Mouse (Mus musculus) hindbrain, embryonic 15.5 days (tissue): Measurements from ENCODE around the gene Rpusd4. TPM values are rescaled to one million over a fixed set of nuclear protein-coding genes. Genes with fewer than 3 reads are reported as not detected.

Source experiments
- ATAC-seq: fragments of 200-750 bp; cut with Nextera tagmentation; 2 replicates; pipeline ENCODE4 v1.8.0; 2017; ENCODE audit warnings: low read depth, moderate number of reproducible peaks, moderate TSS enrichment; ENCODE audit not compliant: low FRiP score
- H3K27ac ChIP-seq: fragments of 300-500 bp; sonication (generic); replicated peaks from 2 replicates; pipeline ENCODE4 v1.5.1; 2015; ENCODE audit warnings: mild to moderate bottlenecking, inconsistent platforms
- H3K27me3 ChIP-seq: fragments of 300-500 bp; sonication (generic); 2 replicates; pipeline ENCODE4 v1.6.1; 2015; ENCODE audit warnings: control low read depth, inconsistent platforms
- H3K36me3 ChIP-seq: fragments of 300-500 bp; sonication (generic); 2 replicates; pipeline ENCODE4 v1.6.1; 2015; ENCODE audit warnings: control low read depth, inconsistent platforms
- H3K4me1 ChIP-seq: fragments of 300-500 bp; sonication (generic); replicated peaks from 2 replicates; pipeline ENCODE4 v1.6.1; 2015; ENCODE audit warnings: control low read depth, inconsistent platforms
- H3K4me2 ChIP-seq: fragments of 300-500 bp; sonication (generic); 2 replicates; pipeline ENCODE4 v1.6.1; 2015; ENCODE audit warnings: moderate library complexity, mild to moderate bottlenecking, inconsistent platforms
- H3K4me3 ChIP-seq: fragments of 300-500 bp; sonication (generic); 2 replicates; pipeline ENCODE4 v1.5.1; 2015; ENCODE audit warnings: mild to moderate bottlenecking, inconsistent platforms
- H3K9ac ChIP-seq: fragments of 300-500 bp; sonication (generic); 2 replicates; pipeline ENCODE4 v1.6.1; 2015; ENCODE audit warnings: inconsistent platforms
- H3K9me3 ChIP-seq: fragments of 300-500 bp; sonication (generic); 2 replicates; pipeline ENCODE4 v1.6.1; 2016; ENCODE audit warnings: control low read depth, inconsistent platforms
- WGBS: fragments of 180-500 bp; shearing (Covaris S2); methylation state at CpG from one replicate; pipeline ENCODE4 v1.1.7; 2015; 5-methylcytosine and 5-hydroxymethylcytosine counted together
- polyA plus RNA-seq: library from polyadenylated mRNA; unstranded; fragments of >200 nt; fragmentation: Nextera tagmentation; extraction: Ambion mirVana; gene quantifications from 2 replicates; pipeline ENCODE4 v1.2.1, GENCODE M21; 2015

Gene Rpusd4
- polyA plus RNA-seq, 1 experiment from 2014 or later = 18.0 TPM

GRCm38 (mm10) chr9:35263431-35263830, 4.2 kb upstream of the Rpusd4 start:
- Histone ChIP-seq H3K36me3 (no peaks in the 10 kb centered on the region), H3K4me1 (peaks cover 14% of the 10 kb centered on the region), H3K27me3 (no peaks in the 10 kb centered on the region), H3K9me3 (no peaks in the 10 kb centered on the region), H3K4me3 (no peak overlapping the region), H3K4me2 (no peak overlapping the region), H3K27ac (no peak overlapping the region), H3K9ac (no peak overlapping the region)
- WGBS = 94% methylated on average over 2 of the region's 2 CpGs
- no peak for ATAC-seq

DNA sequence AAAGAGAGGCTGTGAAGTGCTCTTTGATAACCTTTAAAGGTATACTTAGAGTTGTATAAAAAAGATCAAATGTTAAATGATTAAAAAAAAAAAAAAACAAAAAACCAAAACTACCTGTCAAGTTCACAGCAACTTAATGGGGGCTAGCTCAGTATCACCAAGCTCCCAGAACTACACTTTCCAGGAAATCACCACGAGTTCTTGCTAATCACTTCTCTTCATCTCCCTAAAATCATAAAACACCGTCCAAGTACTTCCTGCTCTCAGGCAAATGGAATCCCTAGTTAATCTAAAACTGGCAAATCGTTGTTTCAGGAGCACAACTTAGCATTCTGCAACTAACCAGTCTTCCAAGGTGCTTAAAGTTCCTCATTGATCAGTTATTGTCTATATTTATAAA, 3.2 kb upstream of the Rpusd4 start:
- Histone ChIP-seq H3K9me3 (no peaks in the 10 kb centered on the region), H3K9ac (no peak overlapping the region), H3K27ac (no peak overlapping the region), H3K4me1 (peaks cover 21% of the 10 kb centered on the region), H3K4me3 (no peak overlapping the region), H3K4me2 (no peak overlapping the region), H3K36me3 (no peaks in the 10 kb centered on the region), H3K27me3 (no peaks in the 10 kb centered on the region)
- 83% methylated on average over 3 of the region's 3 CpGs for WGBS
- ATAC-seq = no peak

DNA sequence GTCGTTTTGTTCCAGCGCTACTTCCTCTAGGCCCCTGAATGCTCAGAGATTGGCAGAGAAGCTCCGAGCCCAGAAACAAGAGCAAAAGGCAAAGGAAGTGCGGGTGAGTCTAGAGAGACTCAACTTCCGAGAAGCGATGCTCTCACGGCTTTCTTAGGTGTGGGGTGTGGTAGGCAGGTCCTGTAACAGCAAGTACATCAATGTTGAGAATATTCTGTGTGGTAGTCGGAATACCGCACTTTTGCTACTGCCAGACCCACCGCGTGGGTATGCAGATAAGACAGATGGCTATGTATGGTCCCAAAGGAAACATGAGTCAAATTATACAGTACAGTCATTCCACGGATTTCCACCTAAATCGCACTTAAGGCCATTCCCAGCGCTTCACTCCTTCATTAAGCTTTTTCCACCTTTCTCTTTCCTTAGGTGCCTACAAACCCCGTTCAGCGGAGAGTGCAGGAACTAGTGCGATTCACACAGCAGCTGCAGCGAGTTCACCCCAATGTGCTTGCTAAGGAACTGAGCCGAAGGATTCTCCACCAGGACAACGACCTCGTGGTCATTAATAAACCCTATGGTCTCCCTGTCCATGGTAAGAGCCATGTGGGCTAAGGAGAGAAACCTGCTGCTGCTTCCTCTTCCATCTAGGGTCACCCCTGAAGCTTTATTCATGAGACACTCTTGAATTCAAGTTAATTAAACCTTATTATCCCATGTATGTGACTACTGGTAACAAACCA, 481 bp downstream of the Rpusd4 start:
- WGBS = 1% methylated on average over 21 of the region's 21 CpGs

DNA sequence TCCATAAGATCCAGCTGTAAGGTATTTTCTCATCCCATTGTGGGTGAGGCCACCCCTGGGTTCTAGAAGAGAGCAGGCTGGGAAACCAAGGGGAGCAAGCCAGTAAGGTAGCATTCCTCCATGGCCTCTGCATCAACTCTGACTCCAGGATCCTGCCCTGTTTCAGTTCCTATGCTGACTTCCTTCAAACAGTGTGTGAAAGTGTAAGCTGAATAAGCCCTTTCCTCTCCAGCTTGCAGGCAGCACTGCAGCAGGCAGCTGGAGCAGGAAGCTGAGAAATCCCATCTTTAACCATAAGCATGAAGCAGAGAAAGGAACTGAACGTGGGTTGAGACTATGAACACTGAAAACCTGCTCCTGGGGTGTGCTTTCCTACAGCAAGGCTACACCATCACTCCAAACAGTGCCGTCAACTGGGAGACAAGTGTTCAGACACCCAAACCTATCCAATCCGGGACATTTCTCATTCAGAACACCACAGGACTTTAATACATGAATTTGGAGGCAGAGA, 10.2 kb downstream of the Rpusd4 start:
- no peaks in the 10 kb centered on the region for H3K9me3 ChIP-seq
- peaks cover 25% of the 10 kb centered on the region for H3K36me3 ChIP-seq
- no peak overlapping the region for H3K4me3 ChIP-seq
- H3K27me3 ChIP-seq = no peaks in the 10 kb centered on the region
- H3K9ac ChIP-seq = no peak overlapping the region
- H3K27ac ChIP-seq = no peak overlapping the region
- 87% methylated on average over 3 of the region's 3 CpGs for WGBS
- ATAC-seq = no peak
- no peak overlapping the region for H3K4me2 ChIP-seq
- H3K4me1 ChIP-seq = no peaks in the 10 kb centered on the region

More for the DNA sequence above, 481 bp downstream of the Rpusd4 start:
- H3K9me3 ChIP-seq = no peaks in the 10 kb centered on the region
- peak; percentile 65 for ATAC-seq
- H3K36me3 ChIP-seq = peaks cover 8% of the 10 kb centered on the region
- H3K4me1 ChIP-seq = peaks cover 22% of the 10 kb centered on the region
- peak overlapping the region; percentile 94 for H3K4me3 ChIP-seq
- H3K27me3 ChIP-seq = no peaks in the 10 kb centered on the region
- peak overlapping the region; percentile 67 for H3K9ac ChIP-seq
- H3K27ac ChIP-seq = peak overlapping the region; percentile 79
- H3K4me2 ChIP-seq = peak overlapping the region; percentile 66

DNA sequence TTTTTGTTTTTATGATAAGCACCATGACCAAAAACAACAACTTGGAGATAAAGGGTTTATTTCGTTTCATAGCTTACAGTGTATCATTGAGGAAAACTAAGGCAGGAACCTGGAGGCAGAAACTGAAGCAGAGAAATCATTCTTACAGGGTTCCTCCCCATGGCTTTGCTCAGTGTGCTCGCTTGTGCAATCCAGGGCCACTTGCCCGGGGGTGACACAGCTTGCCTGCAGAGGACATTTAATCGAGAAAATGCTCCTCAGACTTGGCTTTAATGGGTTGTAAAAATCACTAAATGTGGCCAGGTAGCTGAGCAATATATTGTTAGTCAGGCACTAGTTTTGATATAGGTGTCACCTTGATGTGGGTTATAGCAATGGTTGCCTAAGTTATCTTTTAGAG, 10.8 kb downstream of the Rpusd4 start:
- WGBS = 94% methylated on average over 4 of the region's 4 CpGs
- Histone ChIP-seq H3K4me2 (no peak overlapping the region), H3K9ac (no peak overlapping the region), H3K36me3 (peaks cover 20% of the 10 kb centered on the region), H3K27me3 (peaks cover 4% of the 10 kb centered on the region), H3K27ac (no peak overlapping the region), H3K4me3 (no peak overlapping the region), H3K4me1 (no peaks in the 10 kb centered on the region), H3K9me3 (no peaks in the 10 kb centered on the region)
- ATAC-seq = no peak

DNA sequence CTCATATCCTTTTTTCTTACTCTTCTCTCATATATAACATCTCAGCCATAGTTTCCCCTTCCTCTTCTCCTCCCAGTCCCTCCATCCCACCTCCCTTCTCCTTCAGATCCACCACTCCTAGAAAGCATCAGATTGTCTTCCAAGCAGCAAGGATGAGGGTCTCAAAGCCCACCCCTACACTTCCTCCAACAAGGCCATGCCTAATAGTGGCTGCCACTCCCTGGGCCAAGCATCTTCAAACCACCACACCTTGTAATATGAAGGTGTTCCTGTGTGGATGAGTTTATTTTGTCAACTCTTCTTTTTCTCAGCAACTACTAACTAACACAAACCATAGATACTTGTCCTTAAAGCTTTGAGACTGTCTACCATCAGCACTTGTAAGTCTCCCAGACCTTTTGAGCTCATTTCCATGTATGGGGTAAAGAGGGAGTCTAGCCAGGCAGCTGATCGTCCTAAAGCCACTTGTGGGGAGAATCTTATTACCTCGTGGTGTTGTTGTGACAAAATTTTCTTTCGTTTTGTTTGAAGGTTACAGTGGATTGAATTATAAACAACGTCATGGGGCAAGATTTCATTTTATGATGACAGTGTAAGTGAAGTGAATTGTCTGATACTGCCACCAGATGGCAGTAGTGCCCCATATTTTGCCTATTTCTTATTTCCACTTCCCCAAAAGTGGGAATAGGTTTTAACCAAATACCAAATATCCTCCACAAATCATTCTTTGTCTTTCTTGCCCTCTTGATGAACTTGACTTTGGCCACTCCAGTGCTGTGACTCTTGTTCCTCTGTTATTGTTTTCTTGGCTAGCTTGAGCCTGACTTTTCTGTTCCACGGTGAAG, 14.6 kb downstream of the Rpusd4 start:
- no peak overlapping the region for H3K4me2 ChIP-seq
- WGBS = 12% methylated on average over 5 of the region's 5 CpGs
- H3K27me3 ChIP-seq = peaks cover 28% of the 10 kb centered on the region
- ATAC-seq = peak; percentile 36; the same call in 1 of the 2 replicates
- H3K9ac ChIP-seq = no peak overlapping the region
- peaks cover 9% of the 10 kb centered on the region; the same call in 1 of the 2 replicates for H3K36me3 ChIP-seq
- H3K9me3 ChIP-seq = no peaks in the 10 kb centered on the region
- no peaks in the 10 kb centered on the region for H3K4me1 ChIP-seq
- no peak overlapping the region for H3K27ac ChIP-seq
- no peak overlapping the region for H3K4me3 ChIP-seq

DNA sequence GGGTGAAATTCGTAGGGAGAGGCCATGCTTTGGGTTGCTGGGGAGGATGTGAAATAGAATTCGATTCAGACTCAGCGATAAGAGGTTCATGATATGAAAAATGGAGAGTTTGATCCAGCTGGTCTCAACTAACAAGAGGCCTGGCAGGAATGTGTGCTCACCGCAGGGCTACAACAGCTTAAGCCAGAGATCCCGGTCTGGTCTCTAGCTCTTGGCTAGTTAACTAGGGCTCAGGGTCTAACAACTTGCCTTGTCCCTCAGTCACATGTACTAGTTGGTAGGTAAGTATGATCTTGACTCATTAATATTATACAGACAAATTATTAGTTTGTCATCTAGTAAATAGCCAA, 15.2 kb downstream of the Rpusd4 start:
- H3K9ac ChIP-seq = no peak overlapping the region
- no peak overlapping the region for H3K4me2 ChIP-seq
- peaks cover 3% of the 10 kb centered on the region; the same call in 1 of the 2 replicates for H3K36me3 ChIP-seq
- no peaks in the 10 kb centered on the region for H3K9me3 ChIP-seq
- H3K4me3 ChIP-seq = no peak overlapping the region
- H3K27ac ChIP-seq = no peak overlapping the region
- 48% methylated on average over 5 of the region's 5 CpGs for WGBS
- peak; percentile 43; the same call in 1 of the 2 replicates for ATAC-seq
- H3K27me3 ChIP-seq = peaks cover 31% of the 10 kb centered on the region
- no peaks in the 10 kb centered on the region for H3K4me1 ChIP-seq

DNA sequence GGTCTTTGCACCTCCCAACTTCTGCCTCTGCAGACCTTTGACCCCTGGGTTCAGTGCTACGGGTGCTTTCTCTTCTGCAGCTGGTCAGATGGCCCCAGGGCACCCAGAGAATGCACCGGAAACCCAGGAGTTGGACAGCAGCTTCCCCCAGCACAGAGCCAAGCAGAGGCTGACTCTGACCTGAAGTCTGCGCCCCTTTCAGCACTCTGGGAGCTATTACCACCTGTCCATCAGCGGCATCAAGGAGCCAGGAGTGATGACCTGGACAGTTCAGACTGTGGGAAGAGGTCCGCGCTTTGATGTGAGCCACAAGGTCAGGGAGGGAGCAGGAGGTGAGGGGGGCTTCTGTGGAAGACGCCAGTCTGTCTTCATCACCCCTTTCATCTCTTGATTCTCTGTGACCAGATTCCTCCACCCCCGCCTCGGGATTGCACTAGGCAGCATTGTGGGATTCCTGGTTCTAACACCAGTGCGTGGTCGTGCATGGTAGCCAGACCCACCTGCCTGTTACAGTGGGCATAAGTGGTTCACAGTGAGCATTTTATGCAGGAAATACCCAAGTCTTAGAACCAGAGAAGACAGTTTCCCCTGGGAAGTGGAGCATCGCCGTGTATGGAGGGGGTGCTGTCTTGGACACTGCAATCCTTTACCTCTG, 15.9 kb downstream of the Rpusd4 start:
- H3K4me1 ChIP-seq = no peaks in the 10 kb centered on the region
- H3K4me3 ChIP-seq = no peak overlapping the region
- H3K36me3 ChIP-seq = no peaks in the 10 kb centered on the region
- 0 out of 2 replicates have a peak, but pooled peaks have one; percentile 50 for ATAC-seq
- H3K4me2 ChIP-seq = no peak overlapping the region
- WGBS = 58% methylated on average over 13 of the region's 13 CpGs
- peaks cover 38% of the 10 kb centered on the region for H3K27me3 ChIP-seq
- H3K27ac ChIP-seq = no peak overlapping the region
- no peak overlapping the region for H3K9ac ChIP-seq
- H3K9me3 ChIP-seq = no peaks in the 10 kb centered on the region

DNA sequence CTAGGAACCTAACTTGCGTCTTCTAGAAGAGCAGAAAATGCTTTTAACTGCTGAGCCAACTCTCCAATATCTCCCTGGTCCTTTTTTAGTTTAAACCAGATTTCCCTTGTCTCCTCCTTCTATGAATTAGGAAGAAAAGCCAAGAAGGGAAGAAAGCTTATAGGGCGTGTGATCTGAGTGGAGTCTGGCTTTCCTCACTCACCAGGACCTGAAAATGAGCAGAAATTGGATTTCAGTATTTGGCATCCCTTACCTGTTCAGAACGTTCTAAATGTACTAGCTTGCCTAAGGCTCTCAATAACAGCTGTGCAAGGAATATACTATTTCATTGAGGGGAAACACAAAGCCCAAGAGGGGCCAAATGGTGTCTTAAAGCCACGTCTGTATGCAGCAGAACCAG, 16.7 kb downstream of the Rpusd4 start:
- WGBS = 87% methylated on average over 4 of the region's 4 CpGs
- H3K4me3 ChIP-seq = no peak overlapping the region
- no peaks in the 10 kb centered on the region for H3K4me1 ChIP-seq
- H3K9me3 ChIP-seq = no peaks in the 10 kb centered on the region
- peaks cover 42% of the 10 kb centered on the region for H3K27me3 ChIP-seq
- H3K27ac ChIP-seq = no peak overlapping the region
- H3K36me3 ChIP-seq = no peaks in the 10 kb centered on the region
- ATAC-seq = no peak
- no peak overlapping the region for H3K9ac ChIP-seq
- no peak overlapping the region for H3K4me2 ChIP-seq

DNA sequence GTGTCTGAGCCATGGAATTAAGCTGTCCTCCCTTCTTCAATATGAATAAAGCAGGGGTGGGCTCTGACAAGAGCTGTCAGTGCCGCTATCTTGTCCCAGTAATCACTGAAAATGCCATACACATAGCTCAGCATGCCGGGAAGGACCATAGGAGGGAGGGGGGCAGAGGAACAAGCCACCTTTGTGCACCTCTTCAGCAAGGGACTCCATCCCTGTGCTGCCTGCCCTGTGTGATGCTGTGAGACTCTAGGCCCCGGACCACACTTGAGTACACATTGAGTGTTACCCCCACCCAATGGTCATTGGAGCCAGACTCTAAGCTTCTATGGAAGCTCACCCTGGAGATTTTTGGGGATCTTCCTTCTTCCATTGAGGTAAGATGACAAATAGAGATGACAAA, 18.7 kb downstream of the Rpusd4 start:
- H3K27me3 ChIP-seq = peaks cover 42% of the 10 kb centered on the region
- no peak overlapping the region for H3K27ac ChIP-seq
- no peak overlapping the region for H3K4me3 ChIP-seq
- H3K4me1 ChIP-seq = no peaks in the 10 kb centered on the region
- 80% methylated on average over 3 of the region's 3 CpGs for WGBS
- H3K36me3 ChIP-seq = no peaks in the 10 kb centered on the region
- H3K9ac ChIP-seq = no peak overlapping the region
- no peaks in the 10 kb centered on the region for H3K9me3 ChIP-seq
- H3K4me2 ChIP-seq = no peak overlapping the region
- ATAC-seq = no peak

DNA sequence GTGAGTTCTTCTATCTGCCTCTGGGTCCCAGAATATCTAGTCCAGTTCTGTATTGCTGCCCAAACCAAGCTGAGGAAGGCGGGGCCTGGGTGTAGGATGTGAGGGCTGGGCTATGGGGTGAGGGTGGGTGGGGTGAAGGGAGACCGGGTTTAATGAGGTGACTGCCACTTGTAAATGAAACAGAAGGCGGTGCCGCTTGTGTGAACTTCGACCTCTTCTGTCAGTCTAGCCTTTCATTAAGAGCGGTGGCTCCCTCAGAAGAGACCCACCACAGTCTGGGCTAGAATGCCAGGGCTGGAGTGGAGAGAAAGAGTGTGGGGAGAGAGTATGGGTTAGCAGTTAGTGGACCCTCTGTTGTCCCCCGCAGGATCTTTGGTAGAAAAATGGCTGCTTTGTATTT, 22.3 kb downstream of the Rpusd4 start:
- H3K4me1 ChIP-seq = no peaks in the 10 kb centered on the region
- H3K9ac ChIP-seq = no peak overlapping the region
- H3K36me3 ChIP-seq = no peaks in the 10 kb centered on the region
- no peaks in the 10 kb centered on the region for H3K9me3 ChIP-seq
- H3K27me3 ChIP-seq = peaks cover 41% of the 10 kb centered on the region
- H3K27ac ChIP-seq = no peak overlapping the region
- no peak for ATAC-seq
- 17% methylated on average over 7 of the region's 7 CpGs for WGBS
- no peak overlapping the region for H3K4me2 ChIP-seq
- H3K4me3 ChIP-seq = no peak overlapping the region

GRCm38 (mm10) chr9:35290417-35290816, 22.8 kb downstream of the Rpusd4 start:
- no peaks in the 10 kb centered on the region for H3K4me1 ChIP-seq
- ATAC-seq = no peak
- H3K4me3 ChIP-seq = no peak overlapping the region

More at GRCm38 (mm10) chr9:35290417-35290816, 22.8 kb downstream of the Rpusd4 start:
- Histone ChIP-seq H3K9me3 (no peaks in the 10 kb centered on the region), H3K27ac (no peak overlapping the region), H3K4me2 (no peak overlapping the region), H3K27me3 (peaks cover 38% of the 10 kb centered on the region), H3K36me3 (no peaks in the 10 kb centered on the region), H3K9ac (no peak overlapping the region)
- 92% methylated on average over 3 of the region's 3 CpGs for WGBS
